Mouse (Mus musculus) liver, embryonic 15.5 days (tissue): ENCODE data around the gene Slc22a17. TPM values are rescaled to one million over a fixed set of nuclear protein-coding genes. Genes with fewer than 3 reads are reported as not detected.
A peak's percentile ranks its signal among the peaks of the same experiment; 100 is the strongest.

Experiments used
- ATAC-seq: fragments of 200-750 bp; cut with Nextera tagmentation; 2 replicates; pipeline ENCODE4 v1.8.0; 2017; ENCODE audit warnings: moderate number of reproducible peaks, mild to moderate bottlenecking, moderate library complexity; ENCODE audit not compliant: insufficient read depth
- H3K27ac ChIP-seq: fragments of 300-500 bp; sonication (generic); replicated peaks from 2 replicates; pipeline ENCODE4 v1.5.1; 2015; ENCODE audit warnings: mild to moderate bottlenecking, inconsistent platforms
- H3K27me3 ChIP-seq: fragments of 300-500 bp; sonication (generic); 2 replicates; pipeline ENCODE4 v1.6.1; 2015; ENCODE audit warnings: mild to moderate bottlenecking, inconsistent platforms
- H3K36me3 ChIP-seq: fragments of 300-500 bp; sonication (generic); replicated peaks from 2 replicates; pipeline ENCODE4 v1.6.1; 2015; ENCODE audit warnings: moderate library complexity, mild to moderate bottlenecking, inconsistent platforms
- H3K4me1 ChIP-seq: fragments of 300-500 bp; sonication (generic); replicated peaks from 2 replicates; pipeline ENCODE4 v1.6.1; 2015; ENCODE audit warnings: inconsistent platforms
- H3K4me2 ChIP-seq: fragments of 300-500 bp; sonication (generic); 2 replicates; pipeline ENCODE4 v1.6.1; 2015; ENCODE audit warnings: moderate library complexity, mild to moderate bottlenecking, inconsistent platforms
- H3K4me3 ChIP-seq: fragments of 300-500 bp; sonication (generic); replicated peaks from 2 replicates; pipeline ENCODE4 v1.5.1; 2015; ENCODE audit warnings: mild to moderate bottlenecking, inconsistent platforms
- H3K9ac ChIP-seq: fragments of 300-500 bp; sonication (generic); 2 replicates; pipeline ENCODE4 v1.6.1; 2015; ENCODE audit warnings: moderate library complexity, mild to moderate bottlenecking, inconsistent platforms
- H3K9me3 ChIP-seq: fragments of 300-500 bp; sonication (generic); replicated peaks from 2 replicates; pipeline ENCODE4 v1.6.1; 2016; ENCODE audit warnings: inconsistent platforms
- WGBS: fragments of 180-500 bp; shearing (Covaris S2); methylation state at CpG from one replicate; pipeline ENCODE4 v1.1.7; 2015; ENCODE audit warnings: mixed read lengths; ENCODE audit not compliant: insufficient replicate concordance; 5-methylcytosine and 5-hydroxymethylcytosine counted together
- polyA plus RNA-seq: library from polyadenylated mRNA; unstranded; fragments of >200 nt; fragmentation: Nextera tagmentation; extraction: Ambion mirVana; gene quantifications from 2 replicates; pipeline ENCODE4 v1.2.1, GENCODE M21; 2015

Slc22a17 gene
- polyA plus RNA-seq, 1 experiment from 2014 or later = 2.2 TPM

GRCm38 (mm10) chr14:54894296-54895151 is 18.4 kb downstream of the Slc22a17 start:
- Histone ChIP-seq H3K36me3 (peaks cover 33% of the 10 kb centered on the region), H3K4me1 (peaks cover 36% of the 10 kb centered on the region), H3K27ac (peak overlapping the region; percentile 85), H3K4me3 (peak overlapping the region; percentile 90), H3K9ac (peak overlapping the region; percentile 98), H3K4me2 (peak overlapping the region; percentile 89), H3K27me3 (no peaks in the 10 kb centered on the region), H3K9me3 (no peaks in the 10 kb centered on the region)
- ATAC-seq = peak; percentile 63
- WGBS = under 1% methylated on average over 53 of the region's 54 CpGs

GRCm38 (mm10) chr14:54893651-54894181 is 19.2 kb downstream of the Slc22a17 start:
- peaks cover 33% of the 10 kb centered on the region for H3K36me3 ChIP-seq
- H3K9ac ChIP-seq = peak overlapping the region; percentile 98
- peak overlapping the region; percentile 90 for H3K4me3 ChIP-seq
- peak; percentile 96 for ATAC-seq
- H3K27me3 ChIP-seq = no peaks in the 10 kb centered on the region
- H3K27ac ChIP-seq = peak overlapping the region; percentile 88
- H3K9me3 ChIP-seq = no peaks in the 10 kb centered on the region
- under 1% methylated on average over 38 of the region's 38 CpGs for WGBS
- H3K4me1 ChIP-seq = peaks cover 36% of the 10 kb centered on the region
- peak overlapping the region; percentile 89 for H3K4me2 ChIP-seq

GRCm38 (mm10) chr14:54892200-54892599 is 20.7 kb downstream of the Slc22a17 start, which contains the start of gene Pabpn1:
TSS of gene Pabpn1 (plus strand) at chr14:54892500.
- Histone ChIP-seq H3K27me3 (no peaks in the 10 kb centered on the region), H3K9me3 (no peaks in the 10 kb centered on the region), H3K27ac (peak within 1 kb of the TSS; percentile 88), H3K4me2 (peak within 1 kb of the TSS; percentile 75), H3K36me3 (peaks cover 19% of the 10 kb centered on the region), H3K4me1 (peaks cover 33% of the 10 kb centered on the region), H3K9ac (peak within 1 kb of the TSS; percentile 44), H3K4me3 (peak within 1 kb of the TSS; percentile 90)
- ATAC-seq = no peak
- WGBS = 80% methylated on average over 3 of the region's 3 CpGs

GRCm38 (mm10) chr14:54885309-54885708 is 27.6 kb downstream of the Slc22a17 start:
- no peak overlapping the region for H3K4me2 ChIP-seq
- H3K4me3 ChIP-seq = no peak overlapping the region
- no peak overlapping the region for H3K27ac ChIP-seq
- 79% methylated on average over 11 of the region's 11 CpGs for WGBS
- H3K9me3 ChIP-seq = no peaks in the 10 kb centered on the region
- no peak for ATAC-seq
- no peaks in the 10 kb centered on the region for H3K36me3 ChIP-seq
- peaks cover 20% of the 10 kb centered on the region for H3K4me1 ChIP-seq
- H3K27me3 ChIP-seq = no peaks in the 10 kb centered on the region
- H3K9ac ChIP-seq = no peak overlapping the region

- 51% methylated on average over 21 of the region's 21 CpGs for WGBS
- Histone ChIP-seq H3K9me3 (no peaks in the 10 kb centered on the region), H3K27me3 (no peaks in the 10 kb centered on the region), H3K36me3 (no peaks in the 10 kb centered on the region), H3K4me1 (peaks cover 20% of the 10 kb centered on the region), H3K9ac (no peak overlapping the region), H3K27ac (peak overlapping the region; percentile 62; the same call in 1 of the 2 replicates), H3K4me3 (peak overlapping the region; percentile 57), H3K4me2 (peak overlapping the region; percentile 80)
- ATAC-seq = no peak
These were observed 28.8 kb downstream of the Slc22a17 start for GRCm38 (mm10) chr14:54884022-54884712.

- 2% methylated on average over 27 of the region's 27 CpGs for WGBS
These were observed 29.5 kb downstream of the Slc22a17 start, which contains the start of the genes Bcl2l2 and Gm20521 for GRCm38 (mm10) chr14:54883154-54884021. TSS of gene Bcl2l2 (plus strand) at chr14:54883377. TSS of gene Gm20521 (plus strand) at chr14:54883441.

GRCm38 (mm10) chr14:54877048-54877715 is 35.8 kb downstream of the Slc22a17 start, which contains the start of gene Ppp1r3e:
TSS of gene Ppp1r3e (minus strand) at chr14:54877550.
- WGBS = under 1% methylated on average over 61 of the region's 61 CpGs
- Histone ChIP-seq H3K36me3 (no peaks in the 10 kb centered on the region), H3K27me3 (peaks cover 22% of the 10 kb centered on the region), H3K27ac (peak within 1 kb of the TSS; percentile 75), H3K4me1 (peaks cover 29% of the 10 kb centered on the region), H3K9me3 (no peaks in the 10 kb centered on the region), H3K9ac (peak within 1 kb of the TSS; percentile 71), H3K4me3 (peak within 1 kb of the TSS; percentile 77), H3K4me2 (peak within 1 kb of the TSS; percentile 93)
- peak; percentile 81 for ATAC-seq

More at GRCm38 (mm10) chr14:54883154-54884021, 29.5 kb downstream of the Slc22a17 start, which contains the start of the genes Bcl2l2 and Gm20521:
- no peaks in the 10 kb centered on the region for H3K27me3 ChIP-seq
- H3K9me3 ChIP-seq = no peaks in the 10 kb centered on the region
- H3K4me1 ChIP-seq = peaks cover 20% of the 10 kb centered on the region
- peak within 1 kb of the TSS; percentile 80 for H3K4me2 ChIP-seq
- H3K4me3 ChIP-seq = peak within 1 kb of the TSS; percentile 57
- H3K36me3 ChIP-seq = no peaks in the 10 kb centered on the region
- ATAC-seq = peak; percentile 83
- H3K9ac ChIP-seq = peak within 1 kb of the TSS; percentile 53
- H3K27ac ChIP-seq = peak within 1 kb of the TSS; percentile 70

- Histone ChIP-seq H3K9me3 (no peaks in the 10 kb centered on the region), H3K9ac (peak overlapping the region; percentile 71), H3K36me3 (no peaks in the 10 kb centered on the region), H3K4me2 (peak overlapping the region; percentile 93), H3K4me3 (peak overlapping the region; percentile 77), H3K27me3 (peaks cover 22% of the 10 kb centered on the region), H3K27ac (peak overlapping the region; percentile 75), H3K4me1 (peaks cover 29% of the 10 kb centered on the region)
- ATAC-seq = peak; percentile 93
- under 1% methylated on average over 72 of the region's 72 CpGs for WGBS
These were observed 36.3 kb downstream of the Slc22a17 start for GRCm38 (mm10) chr14:54876539-54877047.

- H3K9me3 ChIP-seq = no peaks in the 10 kb centered on the region
- peak overlapping the region; percentile 71 for H3K9ac ChIP-seq
- peak overlapping the region; percentile 77 for H3K4me3 ChIP-seq
- 3% methylated on average over 36 of the region's 36 CpGs for WGBS
- H3K4me2 ChIP-seq = peak overlapping the region; percentile 93
- H3K36me3 ChIP-seq = no peaks in the 10 kb centered on the region
- peak overlapping the region; percentile 33; the same call in 1 of the 2 replicates for H3K27ac ChIP-seq
- peaks cover 22% of the 10 kb centered on the region for H3K27me3 ChIP-seq
- ATAC-seq = peak; percentile 11; the same call in 1 of the 2 replicates
- H3K4me1 ChIP-seq = peaks cover 29% of the 10 kb centered on the region
These were observed 36.9 kb downstream of the Slc22a17 start for GRCm38 (mm10) chr14:54875844-54876538.
